Mouse (Mus musculus) spleen, adult 2 months (tissue): ENCODE measurements at regions not wholly inside any gene's neighbourhood (a gene's known extent, or its start where the extent isn't known, plus 50 kb on each side); places are given as distances from the start of the nearest gene placed in this dataset.

Experiments
- CTCF ChIP-seq: fragments of 200-500 bp; IDR thresholded peaks from 2 replicates; pipeline ENCODE4 v1.5.1; 2011; ENCODE audit warnings: mild to moderate bottlenecking, inconsistent platforms; ENCODE audit not compliant: insufficient read depth, insufficient read length, insufficient replicate concordance; ENCODE audit errors: extremely low read depth
- POLR2A ChIP-seq: fragments of 200-500 bp; IDR thresholded peaks from 2 replicates; pipeline ENCODE4 v1.6.1; 2011; ENCODE audit warnings: low read depth, low read length, inconsistent platforms

- TF ChIP-seq CTCF (no peak), POLR2A (no peak)
These were observed 76.7 kb upstream of the Atp2b1 start for GRCm38 (mm10) chr10:98837289-98838181.
